Mouse (Mus musculus): ENCODE results near the gene Dis3l2.

- TF ChIP-seq CTCF (IDR thresholded peaks at IDR 0.05; ENCODE audit: low read depth): no peak
- TF ChIP-seq EP300 (IDR thresholded peaks at IDR 0.05; ENCODE audit: low read depth): no peak
Observed at GRCm38 (mm10) chr1:86691027-86691426, 12.6 kb upstream of the Dis3l2 start.
